Mouse (Mus musculus) erythroblast, embryonic 14.5 days (primary cell): ENCODE results near the gene Gm17606. TPM values are rescaled to one million over a fixed set of nuclear protein-coding genes. Genes with fewer than 3 reads are reported as not detected.
A peak's percentile ranks its signal among the peaks of the same experiment; 100 is the strongest.

Source experiments
- H3K27me3 ChIP-seq: 2 replicates; pipeline ENCODE4 v1.6.1; 2012; ENCODE audit warnings: inconsistent platforms; ENCODE audit not compliant: control insufficient read depth
- H3K36me3 ChIP-seq: 2 replicates; pipeline ENCODE4 v1.6.1; 2012; ENCODE audit warnings: mild to moderate bottlenecking, inconsistent platforms; ENCODE audit not compliant: control insufficient read depth
- H3K4me1 ChIP-seq: 2 replicates; pipeline ENCODE4 v1.6.1; 2012; ENCODE audit warnings: inconsistent platforms; ENCODE audit not compliant: control insufficient read depth
- H3K4me3 ChIP-seq: replicated peaks from 2 replicates; pipeline ENCODE3; 2012; ENCODE audit warnings: moderate library complexity, mild to moderate bottlenecking, inconsistent platforms
- H3K9me3 ChIP-seq: 2 replicates; pipeline ENCODE4 v1.6.1; 2012; ENCODE audit warnings: low read length, inconsistent platforms, mixed read lengths; ENCODE audit not compliant: control insufficient read depth
- GATA1 ChIP-seq: IDR thresholded peaks from 2 replicates; pipeline ENCODE4 v1.6.1; 2012; ENCODE audit warnings: low read length, inconsistent platforms, mixed read lengths
- TAL1 ChIP-seq: IDR thresholded peaks from 3 replicates; pipeline ENCODE4 v1.6.1; 2012; ENCODE audit warnings: low read length, inconsistent platforms, mixed read lengths
- polyA plus RNA-seq: library from polyadenylated mRNA; stranded (reverse); fragments of >175 nt; gene quantifications from 2 replicates; pipeline ENCODE4 v1.2.3, GENCODE M21; 2012

Gene Gm17606
- polyA plus RNA-seq = not detected in 2 replicates

DNA sequence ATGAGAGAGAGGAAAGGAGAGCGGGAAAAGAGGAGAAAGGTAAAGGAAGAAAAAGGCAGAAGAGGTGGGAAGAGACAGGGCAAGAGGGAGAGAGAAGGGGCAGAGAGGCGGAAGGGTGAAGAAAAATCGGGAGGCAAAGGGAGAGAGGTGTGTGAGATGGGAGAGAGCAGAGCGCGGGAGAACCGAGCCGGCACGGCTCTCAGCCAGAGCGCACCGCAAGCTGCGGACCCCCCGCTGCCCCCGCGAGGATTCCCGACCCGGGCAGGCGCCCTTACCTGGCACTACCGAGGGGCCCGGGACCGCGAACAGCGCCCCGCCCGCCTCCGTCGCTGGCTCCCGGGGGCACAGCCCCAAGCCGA is at the start of gene Gm17606:
Gene Gm17606, plus strand, starts transcription at position 7 of the 359 bp plus-strand sequence.
- TF ChIP-seq TAL1 (no peak), GATA1 (no peak)
- no peaks in the 10 kb centered on the region; the same call in 1 of the 2 replicates for H3K9me3 ChIP-seq
- H3K4me3 ChIP-seq = peak within 1 kb of the TSS; percentile 75
- peaks cover 15% of the 10 kb centered on the region for H3K4me1 ChIP-seq
- peaks cover 54% of the 10 kb centered on the region for H3K36me3 ChIP-seq
- H3K27me3 ChIP-seq = peaks cover 27% of the 10 kb centered on the region

DNA sequence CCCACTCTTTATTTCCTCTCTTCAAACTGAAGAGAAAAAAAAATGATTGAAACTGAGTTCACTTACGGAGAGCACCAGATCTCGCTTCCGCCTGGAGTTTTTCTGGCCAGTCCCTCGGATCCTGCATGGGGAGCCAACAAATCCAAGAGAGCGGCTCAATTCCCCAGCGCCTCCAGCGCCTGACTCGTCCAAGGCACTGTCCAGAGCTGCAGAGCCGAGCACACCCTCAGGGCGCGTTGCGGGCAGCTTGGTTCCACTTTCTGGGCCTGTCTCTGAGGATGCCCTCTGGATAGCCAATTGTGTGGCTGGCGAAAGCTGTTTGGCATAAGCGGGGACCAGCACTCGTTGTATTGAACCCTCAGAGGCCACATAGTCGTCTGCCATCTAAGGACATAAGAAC is 49.7 kb upstream of the Gm17606 start:
- Histone ChIP-seq H3K27me3 (no peaks in the 10 kb centered on the region), H3K4me1 (peaks cover 13% of the 10 kb centered on the region), H3K36me3 (peaks cover 22% of the 10 kb centered on the region), H3K4me3 (no peak overlapping the region), H3K9me3 (peaks cover 6% of the 10 kb centered on the region; the same call in 1 of the 2 replicates)
- no peak for TF ChIP-seq TAL1
- TF ChIP-seq GATA1 = no peak

DNA sequence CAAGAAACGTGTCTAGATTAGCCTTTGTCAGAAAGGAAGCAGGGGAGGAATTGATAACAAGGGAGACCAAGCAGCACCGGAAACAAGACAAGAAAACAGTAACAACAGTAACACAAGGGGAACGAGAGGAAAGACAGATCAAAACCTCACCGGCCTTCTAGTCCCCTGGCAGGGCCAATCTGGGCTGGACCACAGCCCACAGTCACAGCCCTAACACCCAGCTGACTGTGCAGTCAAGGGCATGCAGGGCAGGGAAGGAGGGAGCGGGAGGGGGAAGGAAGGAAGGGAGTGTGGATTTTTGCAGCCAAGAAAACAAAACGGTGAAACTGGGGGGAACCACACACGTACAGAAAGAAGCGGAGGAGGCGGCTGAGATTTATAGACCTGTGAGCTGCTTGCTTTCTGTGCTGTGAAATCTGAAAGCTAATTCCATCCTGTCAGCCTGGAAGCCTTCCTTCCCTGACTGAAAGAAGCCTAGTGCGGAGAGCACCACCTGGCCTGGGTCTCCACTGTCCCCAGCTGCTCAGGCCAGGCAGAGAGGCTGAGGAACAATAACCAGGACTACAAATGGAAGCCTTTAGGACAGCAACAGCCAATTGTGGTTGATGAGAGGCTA is 48.3 kb upstream of the Gm17606 start:
- Histone ChIP-seq H3K36me3 (peaks cover 22% of the 10 kb centered on the region), H3K9me3 (peaks cover 6% of the 10 kb centered on the region; the same call in 1 of the 2 replicates), H3K4me3 (no peak overlapping the region), H3K4me1 (peaks cover 13% of the 10 kb centered on the region), H3K27me3 (no peaks in the 10 kb centered on the region)
- TF ChIP-seq TAL1 (no peak), GATA1 (no peak)

DNA sequence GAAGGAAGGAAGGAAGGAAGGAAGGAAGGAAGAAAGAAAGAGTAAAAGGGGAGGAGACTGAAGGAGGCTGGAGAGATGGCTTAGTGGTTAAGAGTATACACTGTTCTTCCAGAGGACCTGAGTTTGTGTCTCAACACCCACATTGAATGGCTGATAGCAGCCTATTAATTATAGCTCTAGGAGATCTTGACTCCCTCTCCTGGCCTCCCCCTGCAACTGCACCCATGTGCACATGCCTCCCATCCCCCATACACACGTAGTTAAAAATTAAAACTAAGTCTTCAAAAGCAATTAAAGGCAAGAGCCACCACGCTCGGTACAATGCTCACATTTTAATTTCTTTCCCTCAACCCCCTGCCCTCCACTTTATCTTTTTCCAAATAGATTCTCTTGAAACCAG is 46.7 kb upstream of the Gm17606 start:
- H3K36me3 ChIP-seq = peaks cover 24% of the 10 kb centered on the region
- peaks cover 13% of the 10 kb centered on the region for H3K4me1 ChIP-seq
- no peaks in the 10 kb centered on the region for H3K27me3 ChIP-seq
- no peak overlapping the region for H3K4me3 ChIP-seq
- peaks cover 6% of the 10 kb centered on the region; the same call in 1 of the 2 replicates for H3K9me3 ChIP-seq
- no peak for TF ChIP-seq GATA1
- no peak for TF ChIP-seq TAL1

DNA sequence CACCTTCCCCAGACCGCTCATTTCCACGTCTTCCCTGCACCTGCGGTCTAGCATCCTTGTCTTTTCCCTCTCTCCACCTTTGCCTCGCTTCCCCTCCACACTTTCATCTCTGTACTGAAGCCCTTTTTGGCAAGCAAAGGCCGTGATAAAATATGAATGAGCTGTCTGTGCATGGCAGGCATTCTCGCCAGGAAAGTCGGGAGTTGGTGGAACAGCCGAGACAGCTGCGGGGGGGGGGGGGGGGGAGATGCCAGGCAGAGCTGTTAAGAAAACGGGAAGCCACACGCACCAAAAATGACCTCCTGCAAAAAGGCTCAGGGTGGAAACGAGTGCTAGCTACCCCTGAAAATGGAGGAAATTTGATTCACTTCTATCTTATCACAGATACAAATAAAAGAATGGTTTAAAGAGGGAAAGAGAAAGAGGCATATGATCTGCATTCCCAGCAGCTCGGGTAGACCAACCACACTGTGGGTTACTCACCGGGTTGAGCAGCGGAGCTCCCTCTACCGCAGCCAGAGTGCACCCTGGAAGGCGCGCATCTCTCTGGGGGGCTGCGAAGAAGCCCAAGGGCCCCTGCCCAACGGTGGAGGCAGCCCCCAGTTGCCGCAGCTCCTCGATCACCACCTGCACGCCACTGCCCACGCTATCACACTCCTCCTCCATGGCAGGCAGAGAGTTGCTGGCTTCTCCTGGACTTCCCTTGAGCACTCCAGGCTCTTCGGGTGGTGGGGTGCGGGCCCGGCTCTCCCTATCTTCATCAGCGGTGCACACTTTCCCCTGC is 45.9 kb upstream of the Gm17606 start:
- Histone ChIP-seq H3K4me3 (no peak overlapping the region), H3K9me3 (peaks cover 6% of the 10 kb centered on the region; the same call in 1 of the 2 replicates), H3K36me3 (peaks cover 24% of the 10 kb centered on the region), H3K27me3 (no peaks in the 10 kb centered on the region), H3K4me1 (peaks cover 13% of the 10 kb centered on the region)
- TF ChIP-seq GATA1 (no peak), TAL1 (no peak)

DNA sequence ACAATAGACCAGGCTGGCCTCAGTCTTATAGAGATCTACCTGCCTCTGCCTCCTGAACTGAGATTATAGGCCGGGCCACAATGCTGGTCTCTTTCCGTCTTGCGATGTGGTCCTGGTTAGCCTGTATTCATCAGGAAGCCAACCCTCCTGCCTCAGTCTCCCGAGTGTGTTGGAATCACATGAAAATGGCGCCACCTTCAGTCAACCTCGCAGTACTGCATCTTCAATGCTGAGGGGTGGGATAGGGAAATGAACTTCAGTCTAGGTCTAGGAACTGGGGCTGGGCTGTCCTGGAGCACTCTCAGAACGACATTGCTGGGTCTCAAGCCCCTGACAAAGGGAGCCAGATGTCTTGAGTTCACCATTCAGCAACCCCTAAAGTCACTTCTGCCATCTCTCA is 43.7 kb upstream of the Gm17606 start:
- H3K9me3 ChIP-seq = peaks cover 6% of the 10 kb centered on the region; the same call in 1 of the 2 replicates
- peaks cover 23% of the 10 kb centered on the region for H3K4me1 ChIP-seq
- TF ChIP-seq TAL1 (no peak), GATA1 (no peak)
- H3K4me3 ChIP-seq = no peak overlapping the region
- H3K36me3 ChIP-seq = peaks cover 14% of the 10 kb centered on the region
- H3K27me3 ChIP-seq = no peaks in the 10 kb centered on the region

DNA sequence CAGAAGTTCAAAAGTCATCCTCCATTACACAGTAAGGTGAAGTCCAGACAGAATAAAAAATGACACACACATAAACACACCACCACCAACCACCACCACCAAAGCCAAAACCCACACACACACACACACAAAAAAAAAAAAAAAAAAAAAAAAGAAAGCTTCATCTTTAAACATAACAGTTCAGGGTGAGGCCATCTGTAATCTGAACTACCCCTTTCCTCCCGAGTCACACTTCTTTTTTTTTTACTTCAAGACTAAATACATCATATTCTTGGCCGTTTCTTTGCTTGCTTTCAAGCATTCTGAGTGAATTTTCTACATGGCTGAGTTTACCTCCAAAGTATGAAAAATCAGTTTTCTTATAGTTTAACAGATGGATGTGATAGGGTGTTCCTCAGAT is 39.2 kb upstream of the Gm17606 start:
- TF ChIP-seq GATA1 (no peak), TAL1 (no peak)

DNA sequence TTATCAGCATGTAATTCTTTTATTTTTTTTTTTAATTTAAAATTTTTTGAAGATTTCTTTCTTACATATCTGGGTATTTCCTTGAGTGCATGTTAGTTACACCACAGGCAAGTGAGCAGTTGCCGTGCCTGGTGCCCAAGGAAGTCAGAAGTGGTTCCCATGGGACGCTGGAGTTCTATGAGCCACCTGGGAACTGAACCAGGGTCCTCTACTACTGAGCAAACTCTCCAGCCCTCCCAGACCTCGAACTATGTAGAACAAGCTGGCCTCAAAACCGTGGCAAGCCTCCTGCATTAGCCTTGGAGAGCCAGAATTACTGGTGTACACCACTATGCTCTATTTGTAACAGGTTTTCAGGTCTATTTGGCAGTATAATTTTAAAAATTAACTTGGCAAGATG is 38.1 kb upstream of the Gm17606 start:
- TF ChIP-seq TAL1 = no peak
- TF ChIP-seq GATA1 = no peak
- peak overlapping the region; percentile 81 for H3K4me3 ChIP-seq
- peaks cover 2% of the 10 kb centered on the region; the same call in 1 of the 2 replicates for H3K36me3 ChIP-seq
- H3K27me3 ChIP-seq = no peaks in the 10 kb centered on the region
- peaks cover 2% of the 10 kb centered on the region; the same call in 1 of the 2 replicates for H3K9me3 ChIP-seq
- H3K4me1 ChIP-seq = peaks cover 55% of the 10 kb centered on the region

More for the DNA sequence above, 39.2 kb upstream of the Gm17606 start:
- no peak overlapping the region for H3K4me3 ChIP-seq
- H3K27me3 ChIP-seq = no peaks in the 10 kb centered on the region
- peaks cover 2% of the 10 kb centered on the region; the same call in 1 of the 2 replicates for H3K9me3 ChIP-seq
- H3K36me3 ChIP-seq = peaks cover 2% of the 10 kb centered on the region; the same call in 1 of the 2 replicates
- peaks cover 51% of the 10 kb centered on the region for H3K4me1 ChIP-seq

DNA sequence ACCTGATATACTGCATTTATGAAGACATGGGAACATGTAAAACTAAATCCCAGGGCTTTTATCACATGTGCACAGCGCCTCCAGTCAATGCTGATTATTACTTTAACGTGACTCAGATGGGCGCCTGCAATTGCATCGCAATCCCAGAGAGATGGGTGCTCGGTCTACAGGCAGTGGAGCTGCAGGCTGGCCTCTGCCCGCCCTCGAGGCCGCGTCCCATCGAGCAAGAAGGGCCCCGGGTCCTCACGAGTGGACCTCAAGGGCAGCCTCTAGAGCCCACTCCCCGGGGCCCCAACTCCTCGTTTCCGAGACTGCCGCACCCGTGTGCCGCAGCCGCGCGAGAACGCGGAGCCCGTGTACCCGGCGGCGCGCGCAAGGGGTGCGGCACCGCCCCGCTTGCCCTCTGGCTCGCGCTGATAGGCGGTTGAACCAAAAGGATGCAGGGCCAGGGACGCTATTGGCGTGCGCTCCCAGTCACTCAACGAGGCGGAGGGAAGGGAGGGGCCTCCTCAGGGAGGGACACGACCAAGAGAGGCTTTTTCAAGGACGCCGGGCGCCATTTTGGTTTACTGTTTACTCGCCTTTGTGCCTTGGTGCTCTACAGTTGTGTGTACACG is 37.6 kb upstream of the Gm17606 start:
- Histone ChIP-seq H3K36me3 (peaks cover 2% of the 10 kb centered on the region; the same call in 1 of the 2 replicates), H3K4me3 (peak overlapping the region; percentile 81), H3K27me3 (no peaks in the 10 kb centered on the region), H3K9me3 (peaks cover 2% of the 10 kb centered on the region; the same call in 1 of the 2 replicates), H3K4me1 (peaks cover 55% of the 10 kb centered on the region)
- TF ChIP-seq GATA1 (no peak), TAL1 (peak; percentile 32; the same call in 1 of the 3 replicates)
